9 mouse cellular contexts compared by ENCODE assay signal in the genomic region with DNA sequence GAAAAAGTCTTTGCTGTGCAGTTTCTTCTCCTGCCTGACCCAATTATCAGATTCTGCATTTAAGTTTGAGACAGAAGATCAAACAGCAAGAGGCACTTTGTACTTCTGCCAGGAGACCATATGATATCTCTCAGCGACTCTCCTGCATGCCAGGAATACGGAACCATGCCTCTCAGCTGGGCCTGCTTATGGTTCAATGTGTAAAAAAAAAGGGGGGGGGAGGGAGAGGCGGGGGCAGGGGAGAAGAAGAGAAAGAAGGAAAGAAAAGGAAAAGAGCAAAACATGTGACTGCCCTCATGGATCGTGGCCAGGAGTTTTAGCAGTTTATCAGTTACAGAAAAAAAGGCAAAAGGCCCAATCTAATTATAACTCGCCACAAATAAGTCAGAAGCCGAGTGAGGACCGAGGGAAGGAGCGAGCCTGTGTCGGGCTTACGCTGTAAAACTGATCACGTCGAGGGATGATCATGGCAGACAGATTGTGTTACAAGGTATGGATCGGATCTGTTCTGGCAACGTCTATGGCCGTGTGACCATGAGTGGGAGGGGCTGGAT.
DNase-seq lines count a peak whose midpoint lies in the region; ATAC-seq lines count a peak whose summit lies in the region.
"Had no signal": no experiment of that assay in that cellular context is flagged by ENCODE, and none has a peak within 500 bp of the region (broad histone marks: within the 10 kb centered on the region; RNA-seq: fewer than 3 reads in every experiment).

No protein-coding gene starts in this region.

- H3K36me3 ChIP-seq in midbrain, embryonic 11.5 days (ENCODE audit: control insufficient read depth, insufficient read depth, low read length) = no peaks in the 10 kb centered on the region
- H3K36me3 ChIP-seq in midbrain, embryonic 13.5 days = no peaks in the 10 kb centered on the region

- peak; percentile 14 to 32 for DNase-seq in frontal cortex, adult 2 months (ENCODE audit: extremely low spot score in 1 of 2, low spot score in 1 of 2)
- DNase-seq in frontal cortex, postnatal 10 days (ENCODE audit: low spot score in 2 of 2) = no peak
- peak; percentile 37 for DNase-seq in midbrain, embryonic 11.5 days (ENCODE audit: low spot score, missing footprints)
- DNase-seq in naive thymus-derived CD4-positive, alpha-beta T cell, adult 2 months (ENCODE audit: low read depth) = peak; percentile 66
- no peak for DNase-seq in spleen, postnatal 36 days (ENCODE audit: low spot score in 2 of 2)
- DNase-seq in gastrocnemius, postnatal 25 days = no peak

- 86% methylated on average over 15 of the region's 15 CpGs for WGBS in midbrain, embryonic 11.5 days
- WGBS in midbrain, embryonic 13.5 days = 83% methylated on average over 15 of the region's 15 CpGs

- H3K27ac ChIP-seq in midbrain, embryonic 11.5 days (ENCODE audit: low read depth, low read length) = no peak overlapping the region
- H3K27ac ChIP-seq in midbrain, embryonic 13.5 days = no peak overlapping the region

- no peak overlapping the region for H3K4me3 ChIP-seq in midbrain, embryonic 11.5 days (ENCODE audit: low read depth, low read length)
- H3K4me3 ChIP-seq in midbrain, embryonic 13.5 days (replicated peaks) = no peak overlapping the region
- H3K4me3 ChIP-seq: erythroblast, embryonic 14.5 days had no signal

- no peaks in the 10 kb centered on the region for H3K27me3 ChIP-seq in midbrain, embryonic 11.5 days (ENCODE audit: control insufficient read depth, insufficient read depth, low read length)
- no peaks in the 10 kb centered on the region for H3K27me3 ChIP-seq in midbrain, embryonic 13.5 days

- H3K4me1 ChIP-seq in midbrain, embryonic 11.5 days (ENCODE audit: control insufficient read depth, insufficient read depth, low read length) = no peaks in the 10 kb centered on the region
- no peaks in the 10 kb centered on the region; the same call in 1 of the 2 replicates for H3K4me1 ChIP-seq in midbrain, embryonic 13.5 days (replicated peaks)

- no peak for ATAC-seq in midbrain, embryonic 11.5 days (ENCODE audit: low FRiP score)
- ATAC-seq in midbrain, embryonic 13.5 days = no peak
- ATAC-seq in erythroblast, adult 5-6 weeks (replicated peaks; ENCODE audit: low FRiP score, poor library complexity, severe bottlenecking) = peak; percentile 12; the same call in 1 of the 2 replicates

- H3K9ac ChIP-seq in midbrain, embryonic 11.5 days (ENCODE audit: low read length) = no peak overlapping the region
- no peak overlapping the region for H3K9ac ChIP-seq in midbrain, embryonic 13.5 days (replicated peaks)

- no peaks in the 10 kb centered on the region for H3K9me3 ChIP-seq in midbrain, embryonic 11.5 days (ENCODE audit: control insufficient read depth, low read length)
- H3K9me3 ChIP-seq in midbrain, embryonic 13.5 days = no peaks in the 10 kb centered on the region

- no peak overlapping the region for H3K4me2 ChIP-seq in midbrain, embryonic 11.5 days
- no peak overlapping the region for H3K4me2 ChIP-seq in midbrain, embryonic 13.5 days (replicated peaks)

Comparison
In these comparisons a context has a peak if more than half of its experiments do, and no peak if none do; other contexts are left out.
1. DNase-seq: peak in frontal cortex, adult 2 months (2 of 2), midbrain, embryonic 11.5 days (single experiment) and naive thymus-derived CD4-positive, alpha-beta T cell, adult 2 months (single experiment); none in frontal cortex, postnatal 10 days (0 of 2), spleen, postnatal 36 days (0 of 2) and gastrocnemius, postnatal 25 days (single experiment).